Mouse (Mus musculus) monocyte, adult 5-6 weeks (primary cell): ENCODE data around the gene Ctdnep1. TPM values are rescaled to one million over a fixed set of nuclear protein-coding genes. Genes with fewer than 3 reads are reported as not detected.
A peak's percentile ranks its signal among the peaks of the same experiment; 100 is the strongest.

Source experiments
- ATAC-seq: fragments of 153-309, 156-312 bp; replicated peaks from 2 replicates; pipeline ENCODE4 v1.8.0; 2017; ENCODE audit warnings: mild to moderate bottlenecking; ENCODE audit not compliant: low TSS enrichment, insufficient number of reproducible peaks, severe bottlenecking, poor library complexity, low FRiP score
- total RNA-seq: library from RNA; stranded (forward); fragments of 200-1000, 200-491, 200-594 nt; gene quantifications from 3 replicates; pipeline ENCODE4 v1.2.3, GENCODE M21; 2017

Gene Ctdnep1
- 19.4 to 30.8 TPM (median 23.6 TPM) in 3 replicates for total RNA-seq

DNA sequence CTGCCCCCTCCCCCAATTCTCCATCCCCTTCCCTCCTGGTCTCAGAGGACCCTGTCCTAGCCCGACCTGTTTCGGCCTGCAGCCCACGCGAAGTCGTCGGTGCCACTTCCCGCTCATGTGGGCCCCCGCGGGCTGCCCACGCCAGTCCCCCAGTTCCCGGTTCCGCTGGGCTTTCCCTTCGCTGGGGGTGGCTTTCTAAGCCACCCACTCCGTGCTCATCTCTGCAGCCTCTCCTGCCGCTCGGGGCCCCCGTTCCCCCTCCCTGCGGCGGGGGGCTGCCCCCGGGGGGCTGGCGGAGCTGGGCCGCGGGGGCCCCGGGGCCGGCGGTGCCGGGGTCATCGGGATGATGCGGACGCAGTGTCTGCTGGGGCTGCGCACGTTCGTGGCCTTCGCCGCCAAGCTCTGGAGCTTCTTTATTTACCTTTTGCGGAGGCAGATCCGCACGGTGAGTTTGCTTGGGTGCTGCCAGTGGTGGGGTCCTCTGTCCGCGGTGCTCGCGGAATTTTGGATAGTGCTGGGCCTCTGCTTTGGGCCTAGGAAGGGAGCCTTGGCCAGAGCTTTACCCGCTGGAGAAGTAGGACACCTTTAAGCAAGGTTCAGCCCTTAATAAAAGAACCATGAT is at the start of gene Ctdnep1:
Gene Ctdnep1 (plus strand): TSS at position 16 of the 622 bp plus-strand sequence.
- no peak for ATAC-seq

DNA sequence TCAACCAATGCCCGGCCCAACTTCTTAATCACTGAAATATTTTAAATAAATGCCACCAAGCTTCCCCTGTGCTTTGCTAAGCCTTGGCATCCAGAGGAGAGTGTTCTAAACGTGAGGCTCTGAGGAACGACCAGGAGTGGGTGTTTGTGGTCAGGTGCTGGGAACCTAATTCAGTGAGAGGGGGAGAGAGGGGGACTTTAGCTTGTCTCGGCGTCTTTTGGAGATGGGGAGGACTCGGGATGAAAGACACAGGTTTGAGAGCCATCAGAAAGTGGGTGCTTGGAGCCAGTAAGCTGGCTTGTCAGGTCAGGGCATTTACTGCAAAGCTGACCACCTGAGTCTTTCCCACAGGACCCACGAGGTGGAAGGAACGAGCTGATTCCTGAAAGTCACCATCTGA is 49.2 kb upstream of the Ctdnep1 start:
- ATAC-seq: no peak

DNA sequence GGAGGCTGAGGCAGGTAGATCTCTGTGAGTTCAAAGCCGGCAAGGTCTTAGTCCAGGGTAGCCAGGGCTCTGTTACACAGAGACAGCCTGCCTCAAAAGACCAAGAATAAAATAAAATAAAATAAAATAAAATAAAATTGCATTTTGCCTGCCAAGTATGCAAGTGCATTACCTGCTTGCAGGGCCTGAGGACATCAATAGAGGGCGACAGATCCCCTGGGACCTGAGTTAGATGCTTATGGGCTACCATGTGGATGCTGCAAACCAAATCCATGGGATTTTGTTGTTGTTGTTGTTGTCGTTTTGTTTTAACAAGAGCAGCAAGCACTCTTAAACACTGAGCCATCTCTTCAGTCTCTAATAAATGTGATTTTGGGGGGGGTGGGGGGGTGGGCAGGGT is 48.7 kb upstream of the Ctdnep1 start:
- no peak for ATAC-seq

DNA sequence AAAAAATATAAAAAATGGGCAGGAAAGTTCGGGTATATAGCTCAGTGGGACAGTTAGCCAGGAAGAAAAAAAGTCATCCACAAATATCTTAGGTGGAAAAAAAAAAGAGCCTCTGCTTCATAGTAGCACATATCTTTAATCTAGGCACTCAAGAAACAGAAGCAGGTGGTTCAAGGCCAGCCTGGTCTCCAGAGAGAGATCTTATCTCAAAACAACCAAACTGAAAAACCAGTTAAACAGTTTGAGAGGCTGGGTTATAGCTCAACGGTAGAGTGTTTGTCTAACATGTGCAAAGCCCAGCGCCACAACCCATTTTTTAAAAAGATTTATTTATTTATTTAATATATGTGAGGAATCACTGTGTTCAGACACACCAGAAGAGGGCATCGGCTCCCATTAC is 47.9 kb upstream of the Ctdnep1 start:
- no peak for ATAC-seq

DNA sequence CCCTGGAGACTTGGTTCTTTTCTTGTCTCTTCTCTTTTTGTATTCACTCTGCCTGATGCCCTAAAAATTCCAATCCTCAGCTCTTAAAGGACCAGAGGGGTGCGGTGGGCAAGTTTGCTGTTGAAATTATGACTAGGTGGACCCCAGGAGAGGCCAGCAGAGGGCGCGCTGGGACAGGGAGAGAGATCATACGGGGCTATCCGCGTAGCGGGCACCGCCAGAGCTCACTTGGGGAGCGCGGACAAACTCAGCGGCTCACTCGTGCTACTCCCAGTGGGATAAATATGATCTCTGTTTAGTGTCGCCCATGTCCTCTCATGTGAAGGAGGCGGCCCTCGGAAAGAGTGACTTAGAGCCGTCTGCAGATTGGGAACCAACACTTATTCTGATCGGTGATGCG is 46.8 kb upstream of the Ctdnep1 start:
- ATAC-seq: peak; percentile 58

DNA sequence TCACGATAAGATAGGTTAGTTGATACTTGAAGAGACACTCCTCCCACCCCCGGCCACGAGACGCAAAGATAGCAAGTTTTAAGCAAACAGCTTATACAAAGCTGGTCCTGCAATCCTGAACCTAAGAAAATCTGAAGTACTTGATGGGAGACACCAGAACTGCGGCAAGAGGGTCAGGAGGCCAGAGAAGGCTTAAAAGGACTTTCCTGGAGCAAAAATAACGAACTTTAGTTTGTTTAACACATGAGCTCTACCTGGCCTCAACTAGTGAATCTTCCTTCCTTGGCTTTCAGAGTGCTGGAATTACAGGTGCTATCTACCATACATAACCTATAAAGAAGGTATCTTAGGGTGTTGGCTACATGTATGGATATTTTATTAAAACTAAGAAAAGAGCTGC is 46.3 kb upstream of the Ctdnep1 start:
- ATAC-seq: no peak

DNA sequence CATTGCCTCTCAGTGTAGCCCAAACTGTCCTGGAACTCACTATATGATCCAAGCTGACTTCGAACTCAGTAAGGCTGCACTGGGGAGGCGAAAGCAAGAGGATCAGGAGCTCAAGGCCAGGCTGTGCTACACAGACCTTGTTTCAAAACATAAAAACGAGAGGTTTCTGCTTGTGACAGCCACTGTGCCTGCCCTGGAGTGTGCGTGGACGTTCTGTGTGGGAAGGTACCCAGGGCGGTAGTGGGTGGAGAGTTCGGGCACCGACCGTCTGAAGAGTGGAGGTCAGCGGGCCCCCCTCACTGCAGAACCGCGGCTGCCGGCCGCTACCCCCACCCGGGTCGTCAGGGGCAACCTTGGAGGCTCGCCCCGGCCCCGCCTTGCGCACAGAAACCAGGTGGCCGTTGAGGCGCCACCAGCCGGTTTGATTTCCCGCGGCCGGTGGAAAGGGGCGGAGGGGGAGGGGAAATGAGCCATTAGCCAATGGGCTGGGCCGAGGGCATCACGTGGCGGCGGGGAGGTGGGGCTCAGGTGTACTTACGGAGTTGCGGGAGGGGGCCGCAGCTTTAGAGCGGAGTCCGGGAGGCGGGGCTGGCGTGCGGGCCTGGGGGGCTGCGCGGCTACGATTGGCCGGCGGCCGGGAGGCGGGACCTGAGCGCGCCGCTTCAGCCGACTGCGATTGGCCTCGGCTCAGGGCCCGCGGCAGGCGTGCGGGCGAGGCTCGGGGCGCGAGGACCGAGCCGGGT is 45.6 kb upstream of the Ctdnep1 start, which contains the start of gene Ybx2:
Gene Ybx2 (plus strand): TSS at position 660 of the 743 bp plus-strand sequence.
- ATAC-seq: 0 out of 2 replicates have a peak, but pooled peaks have one; percentile 32

DNA sequence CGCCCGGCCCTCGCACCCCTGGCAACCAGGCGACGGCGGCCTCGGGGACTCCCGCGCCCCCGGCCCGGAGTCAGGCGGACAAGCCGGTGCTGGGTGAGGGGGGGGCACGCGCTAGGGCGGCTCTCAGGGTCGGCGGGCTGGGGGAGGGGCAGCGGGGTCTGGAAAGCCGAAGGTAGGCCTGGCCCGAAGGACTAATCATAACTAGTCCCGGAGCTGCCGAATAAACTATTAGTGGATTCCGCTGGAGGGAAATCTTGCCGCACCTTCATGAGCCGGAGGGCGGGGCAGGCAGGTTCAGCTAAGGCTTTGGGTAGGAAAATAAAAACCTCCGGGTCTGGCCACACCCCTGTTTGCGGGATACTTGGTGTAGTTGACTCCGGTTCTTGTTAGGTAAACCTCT is 44.8 kb upstream of the Ctdnep1 start:
- no peak for ATAC-seq

DNA sequence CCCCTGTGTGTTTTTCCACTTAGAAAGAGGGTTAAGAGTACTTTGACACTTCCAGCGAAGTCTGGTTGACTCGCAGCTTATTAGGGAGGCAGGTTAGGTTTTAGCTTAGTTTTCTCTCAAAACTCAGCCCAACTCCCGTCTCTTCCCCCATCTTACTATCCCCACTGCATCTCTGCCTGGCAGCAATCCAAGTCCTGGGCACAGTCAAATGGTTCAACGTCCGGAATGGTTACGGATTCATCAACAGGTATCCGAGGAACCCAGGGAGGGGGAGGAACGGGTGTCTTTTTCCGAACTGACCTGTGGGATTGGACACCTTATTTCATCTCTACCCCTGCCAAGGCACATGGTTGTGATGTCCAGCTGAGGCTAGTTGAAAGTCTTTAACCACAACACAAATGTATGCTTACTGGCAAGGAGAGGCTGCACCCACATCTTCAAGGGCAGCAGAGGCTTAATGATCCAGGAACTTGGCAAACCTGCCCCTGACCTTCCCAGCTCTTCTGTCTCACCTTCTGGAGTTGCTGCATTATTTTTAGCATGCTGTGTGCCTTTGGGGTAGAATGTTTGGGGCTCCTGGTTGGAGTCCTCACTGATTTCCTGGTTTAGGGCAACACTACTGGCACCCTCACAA is 44.1 kb upstream of the Ctdnep1 start:
- ATAC-seq: no peak

DNA sequence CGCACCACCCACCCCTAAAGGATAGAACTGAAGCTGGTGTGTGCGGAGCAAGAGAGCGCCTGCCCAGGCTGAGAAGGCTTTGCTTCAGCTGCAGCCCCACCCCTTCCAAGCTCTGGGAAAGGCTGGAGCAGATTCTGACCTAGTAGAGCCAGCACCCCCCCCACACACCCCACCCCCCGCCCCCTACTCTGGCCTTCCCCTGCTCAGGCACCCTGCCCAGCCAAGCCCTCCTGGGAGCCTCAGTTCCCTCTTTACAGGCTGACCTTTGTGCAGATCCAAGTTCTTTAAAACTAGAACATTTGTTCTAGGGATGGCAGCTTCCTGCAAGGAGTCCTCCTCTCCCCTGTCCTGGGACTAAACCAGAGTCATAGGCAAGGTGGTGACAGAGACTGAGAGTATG is 43.6 kb upstream of the Ctdnep1 start:
- no peak for ATAC-seq

DNA sequence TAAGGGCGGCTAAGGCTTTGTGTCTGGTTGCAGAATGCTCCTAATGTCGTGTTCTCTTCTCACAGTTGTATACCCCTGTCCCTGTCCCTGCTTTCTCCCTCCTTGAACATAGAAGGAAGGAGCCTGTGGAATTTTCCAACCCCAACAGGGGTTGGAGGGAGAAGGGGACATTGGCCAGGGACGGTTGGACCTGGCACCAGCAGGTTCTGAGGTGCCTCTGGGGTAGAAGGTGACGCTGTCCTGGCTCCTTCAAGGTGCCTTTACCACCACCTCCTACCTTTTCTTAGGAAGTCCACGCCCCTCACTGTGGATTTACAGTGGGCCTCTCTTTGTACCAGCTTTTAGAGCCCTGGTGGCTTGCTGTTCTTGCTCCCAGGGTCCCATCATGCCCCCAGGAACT is 43.1 kb upstream of the Ctdnep1 start:
- ATAC-seq: no peak

DNA sequence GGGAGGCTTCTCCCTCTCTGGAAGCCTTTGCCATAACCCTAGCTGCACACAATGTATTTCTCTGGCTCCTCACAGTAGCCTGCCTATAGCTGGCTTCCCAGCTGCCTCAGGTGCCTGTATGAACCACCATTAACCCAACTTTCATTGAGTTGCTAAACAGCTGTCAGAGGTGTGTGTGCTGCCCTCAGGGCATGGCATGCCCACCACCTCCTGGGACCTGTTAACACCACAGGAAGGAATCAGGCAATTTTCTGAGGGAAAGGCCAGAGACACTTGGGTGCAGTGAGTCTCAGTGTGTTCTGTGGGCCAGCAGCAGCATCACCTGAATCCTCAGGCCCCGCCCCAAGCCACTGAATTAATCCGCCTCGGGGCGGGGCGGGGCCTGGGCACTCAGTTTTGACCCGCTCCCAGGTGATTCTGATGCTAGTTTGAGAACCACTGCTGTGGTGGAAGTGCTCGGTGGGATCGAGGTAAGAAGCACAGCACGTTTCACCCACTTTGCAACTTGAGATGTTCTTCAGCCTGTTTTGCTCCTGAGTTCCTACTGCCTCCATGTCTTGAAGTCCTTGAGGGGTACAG is 42.5 kb upstream of the Ctdnep1 start:
- ATAC-seq: no peak

DNA sequence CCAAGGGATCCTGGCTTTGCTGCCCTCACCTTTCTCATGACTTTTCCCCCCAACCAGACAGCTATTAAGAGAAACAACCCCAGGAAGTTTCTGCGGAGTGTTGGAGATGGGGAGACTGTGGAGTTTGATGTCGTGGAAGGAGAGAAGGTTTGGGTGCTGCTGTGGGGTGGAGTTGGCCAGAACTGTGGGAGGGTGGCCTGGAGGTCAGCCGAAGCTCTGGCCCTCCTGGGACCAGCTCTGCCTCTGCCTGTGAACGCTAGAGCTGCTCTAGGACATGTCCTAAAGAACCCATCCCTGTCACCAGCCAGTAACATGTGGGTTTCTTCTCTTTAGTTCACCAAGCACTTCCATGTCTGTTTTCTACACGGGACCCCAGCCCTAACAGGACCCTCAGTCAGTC is 41.8 kb upstream of the Ctdnep1 start:
- ATAC-seq: no peak

DNA sequence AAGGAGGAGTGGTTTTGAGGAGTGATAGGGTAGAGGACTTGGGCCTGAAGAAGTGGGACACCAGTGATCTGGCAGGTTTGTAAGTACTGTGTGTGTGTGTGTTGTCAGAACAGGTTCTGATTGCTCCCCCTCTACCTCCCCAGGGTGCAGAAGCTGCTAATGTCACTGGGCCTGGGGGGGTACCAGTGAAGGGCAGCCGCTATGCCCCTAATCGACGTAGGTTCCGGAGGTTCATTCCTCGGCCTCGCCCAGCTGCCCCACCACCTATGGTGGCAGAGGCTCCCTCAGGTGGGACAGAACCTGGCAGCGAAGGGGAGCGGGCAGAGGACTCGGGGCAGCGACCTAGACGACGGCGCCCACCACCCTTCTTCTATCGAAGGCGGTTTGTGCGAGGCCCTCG is 41.2 kb upstream of the Ctdnep1 start:
- no peak for ATAC-seq

DNA sequence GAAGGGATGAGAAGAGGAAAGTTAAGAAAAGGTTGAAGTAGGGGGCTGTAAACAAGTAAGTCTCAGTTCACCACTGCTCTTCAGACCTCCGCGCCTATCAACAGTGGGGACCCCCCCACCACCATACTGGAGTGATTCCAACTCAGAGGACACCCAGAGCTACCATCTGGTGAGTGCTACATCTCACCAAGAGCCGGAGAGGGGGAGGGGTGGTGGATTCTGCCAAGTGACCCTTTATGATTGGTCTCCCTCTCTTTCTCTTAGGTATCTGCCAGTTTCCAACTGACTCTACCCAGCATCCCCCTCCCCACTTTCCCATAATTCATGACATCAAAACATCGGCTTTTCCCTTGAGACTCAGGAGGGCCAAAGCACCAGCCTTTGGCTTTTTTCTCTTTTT is 40.0 kb upstream of the Ctdnep1 start:
- no peak for ATAC-seq

DNA sequence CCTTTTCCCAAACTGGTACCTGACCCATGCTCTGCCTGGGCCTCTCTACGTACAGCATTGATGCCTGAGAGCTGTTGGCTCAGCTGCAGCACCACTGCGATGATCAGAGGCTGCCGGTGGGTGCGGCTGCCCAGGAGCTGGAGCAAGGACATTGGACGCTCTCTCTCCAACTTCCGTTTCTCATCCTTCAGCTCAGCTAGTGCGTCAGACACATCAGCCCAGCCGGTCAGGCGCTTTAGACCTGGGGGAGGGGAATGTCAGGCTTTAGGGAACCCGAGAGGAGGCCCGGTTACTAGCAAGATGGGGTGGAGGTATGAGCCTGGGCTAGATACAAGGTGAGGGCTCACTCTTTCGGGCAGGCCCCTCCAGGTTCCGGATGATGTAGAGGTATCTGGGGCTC is 35.7 kb upstream of the Ctdnep1 start:
- no peak for ATAC-seq

DNA sequence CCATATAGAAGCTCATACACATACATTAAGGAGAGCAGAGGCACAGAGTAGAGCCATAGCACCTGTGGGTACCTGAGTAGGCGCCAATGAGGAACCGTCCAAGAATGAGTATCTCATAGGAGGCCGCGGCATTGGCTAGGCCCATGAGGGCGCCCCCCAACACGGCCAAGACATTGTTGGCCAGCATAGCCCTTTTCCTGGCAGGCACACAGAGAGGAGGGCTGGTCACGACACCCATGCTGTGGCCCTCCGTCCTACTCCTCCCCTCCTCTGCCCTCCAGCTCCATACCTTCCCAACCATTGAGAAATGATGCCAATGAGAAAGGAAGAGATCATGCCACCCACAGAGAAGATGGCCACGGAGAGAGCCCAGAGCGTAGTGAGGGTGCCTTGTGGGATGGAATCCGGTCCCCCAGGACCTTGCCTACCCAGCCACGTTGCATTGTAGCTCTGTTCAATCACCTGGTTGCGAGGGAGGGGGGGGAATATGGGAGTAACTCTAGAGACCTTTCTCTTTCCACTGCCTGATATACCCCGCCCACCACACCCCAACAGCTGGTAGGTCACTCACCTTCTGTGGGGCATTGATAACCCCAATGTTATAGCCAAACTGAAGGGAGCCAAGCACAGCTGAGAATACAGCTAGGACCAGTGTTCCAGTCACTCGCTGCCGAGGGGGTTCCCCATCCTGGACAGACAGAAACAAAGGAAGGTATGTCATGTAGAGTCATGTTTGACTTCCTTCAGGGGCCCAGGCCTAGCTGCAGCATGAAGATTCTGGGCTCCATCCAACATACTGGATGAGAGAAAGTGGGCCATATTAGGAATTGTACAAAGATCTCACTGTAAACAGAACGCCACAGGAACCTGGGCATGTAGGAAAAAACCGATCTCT is 34.7 kb upstream of the Ctdnep1 start:
- ATAC-seq: no peak

DNA sequence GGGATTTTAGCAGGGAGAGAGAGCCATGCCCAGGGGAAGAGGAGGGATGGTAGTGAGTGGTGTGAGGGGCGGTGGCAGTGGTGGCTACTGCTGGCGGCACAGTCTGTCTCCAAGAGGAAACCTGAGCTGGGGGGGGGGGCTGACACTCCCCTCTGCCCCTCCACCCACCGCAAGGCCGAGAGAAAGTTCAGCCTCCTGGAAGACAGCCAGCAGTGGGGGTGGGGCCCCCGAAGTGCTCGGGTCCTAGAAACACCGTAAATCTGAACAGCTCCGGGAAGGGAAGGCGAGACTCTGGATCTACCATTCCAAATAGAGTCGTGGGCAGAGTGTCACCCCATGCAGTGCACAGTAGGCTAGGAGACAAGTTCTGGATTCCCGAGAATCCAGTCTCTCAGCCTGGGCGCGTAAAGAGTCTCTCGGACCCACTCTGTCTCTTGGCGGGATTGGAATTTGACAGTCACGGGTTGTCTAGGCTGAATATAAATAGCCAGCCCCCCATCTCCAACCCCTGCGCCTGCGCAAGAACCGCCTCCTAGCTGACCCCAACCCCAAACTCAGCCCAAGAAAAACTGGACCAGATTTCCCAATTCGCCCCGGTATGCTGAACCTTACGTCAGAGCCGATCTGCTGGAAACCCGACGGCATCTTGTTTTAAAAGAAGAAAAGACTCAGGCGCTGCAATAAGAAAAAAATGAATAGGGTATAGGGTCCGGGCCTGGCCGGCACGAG is 33.5 kb upstream of the Ctdnep1 start:
- no peak for ATAC-seq
